Mouse (Mus musculus): ENCODE data around the gene Ndufb8. TPM values are rescaled to one million over a fixed set of nuclear protein-coding genes. Genes with fewer than 3 reads are reported as not detected.

The Ndufb8 gene
- total RNA-seq, 1 experiment from 2014 or later: 199 TPM

GRCm38 (mm10) chr19:44498936-44499335 is 56.3 kb downstream of the Ndufb8 start:
- ATAC-seq (replicated peaks; ENCODE audit: insufficient number of reproducible peaks, low FRiP score, low TSS enrichment, poor library complexity, severe bottlenecking): no peak

Other genes with a start within 250 kb of the Ndufb8 start
- gene Scd4, start 222.3 kb downstream of the Ndufb8 start, total RNA-seq (2017): 1.7 TPM in 1 of 3 replicates, not detected in the others
- gene Scd1, start 147.6 kb downstream of the Ndufb8 start, total RNA-seq (2017): 26.3 to 41.6 TPM (median 32.4 TPM) in 3 replicates
- not detected in 3 replicates for gene Wnt8b, start 62.0 kb downstream of the Ndufb8 start, total RNA-seq (2017)
- gene Sec31b, start 9.6 kb downstream of the Ndufb8 start, total RNA-seq (2017): 1.4 to 2.1 TPM (median 1.8 TPM) in 3 replicates
- not detected in 3 replicates for gene Gm20538, start 2.6 kb downstream of the Ndufb8 start, total RNA-seq (2017)
- 13.0 to 27.7 TPM (median 26.6 TPM) in 3 replicates for gene Hif1an, start 7.4 kb upstream of the Ndufb8 start, total RNA-seq (2017)
- not detected in 3 replicates for gene Pax2, start 200.6 kb upstream of the Ndufb8 start, total RNA-seq (2017)